Mouse (Mus musculus): ENCODE results near the gene Ribc2.

Ribc2 gene

GRCm38 (mm10) chr15:85179528-85180180, 47.8 kb downstream of the Ribc2 start:
- no peak for DNase-seq (ENCODE audit: low spot score in 2 of 2)

GRCm38 (mm10) chr15:85180368-85180767, 48.5 kb downstream of the Ribc2 start:
- no peak for DNase-seq (ENCODE audit: low spot score in 2 of 2)

DNA sequence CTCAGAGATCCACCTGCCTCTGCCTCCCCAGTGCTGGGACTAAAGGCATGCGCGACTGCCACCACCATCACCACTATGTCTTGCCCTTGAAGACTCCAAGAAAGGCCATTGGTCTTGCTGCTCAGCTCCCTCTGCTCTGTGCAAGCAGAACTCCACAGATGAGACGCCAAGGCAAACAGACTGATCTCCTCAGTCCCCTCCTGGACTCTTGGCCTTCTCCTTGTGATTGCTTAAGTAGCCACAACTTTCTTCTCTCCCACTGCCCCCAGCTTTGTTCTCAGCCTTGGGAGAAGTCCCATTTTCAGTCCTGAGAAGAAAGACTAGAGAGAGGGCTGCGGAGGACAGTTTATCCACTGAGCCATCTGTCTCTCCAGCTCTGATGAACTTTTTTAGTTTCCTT, 50.2 kb downstream of the Ribc2 start:
- DNase-seq (ENCODE audit: low spot score in 2 of 2): no peak

- no peak for DNase-seq (ENCODE audit: low spot score in 2 of 2)
Observed at GRCm38 (mm10) chr15:85186916-85187315, 55.0 kb downstream of the Ribc2 start.

- DNase-seq (ENCODE audit: low spot score in 2 of 2): no peak
Observed at GRCm38 (mm10) chr15:85188167-85188778, 56.4 kb downstream of the Ribc2 start.

Data from frontal cortex, postnatal 25 days (tissue).